Mouse (Mus musculus) hematopoietic stem cell, adult 5-6 weeks (primary cell): Measurements from ENCODE around the gene Raver2. TPM values are rescaled to one million over a fixed set of nuclear protein-coding genes. Genes with fewer than 3 reads are reported as not detected.

ENCODE experiments used
- ATAC-seq, 2 experiments: fragments of 125-278 bp in 1 of 2; replicated peaks in 1 of 2; 2 replicates each; pipeline ENCODE4 v1.8.0; 2016 to 2017; ENCODE audit warnings: inconsistent platforms in 2 of 2, mild to moderate bottlenecking in 2 of 2, moderate number of reproducible peaks in 2 of 2, low read depth in 1 of 2, moderate TSS enrichment in 1 of 2; ENCODE audit not compliant: low FRiP score in 2 of 2, poor library complexity in 2 of 2, severe bottlenecking in 2 of 2, insufficient read depth in 1 of 2, low TSS enrichment in 1 of 2
- total RNA-seq: library from RNA; stranded (forward); fragments of 172-1452, 232-1000 nt; gene quantifications from 2 replicates; pipeline ENCODE4 v1.2.3, GENCODE M21; 2017

Raver2 gene
- total RNA-seq, 1 experiment from 2014 or later: 5.8 TPM

DNA sequence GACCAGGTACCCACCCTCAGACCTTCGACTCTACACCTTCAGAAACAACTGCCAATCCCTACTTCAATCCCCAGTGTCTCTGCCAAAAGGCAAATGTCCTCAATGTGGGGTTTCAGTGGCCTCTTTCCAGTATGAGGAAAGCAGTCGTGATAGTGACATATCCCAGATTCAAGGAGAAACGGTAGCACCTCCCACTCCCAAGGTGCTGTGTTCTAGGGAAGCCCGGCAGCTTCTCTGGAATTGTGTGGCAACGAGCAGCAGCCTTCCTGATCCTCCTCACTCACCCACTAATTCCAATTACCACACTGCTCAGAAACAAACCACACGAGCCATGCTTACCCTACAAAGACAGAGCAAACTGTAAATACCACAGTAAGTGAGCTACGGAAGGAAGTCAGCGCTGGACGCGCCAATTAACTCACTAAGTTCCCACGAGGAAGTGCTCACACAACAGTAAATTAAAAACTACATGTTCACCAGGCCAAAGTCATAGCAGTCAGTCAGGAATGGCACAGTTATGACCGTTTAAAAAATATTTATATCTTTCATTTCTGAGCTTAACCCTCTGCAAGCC is 90.5 kb downstream of the Raver2 start:
- ATAC-seq: peak; percentile 68 to 80

- no peak for ATAC-seq
These were observed 92.0 kb downstream of the Raver2 start for GRCm38 (mm10) chr4:101160821-101161220.

DNA sequence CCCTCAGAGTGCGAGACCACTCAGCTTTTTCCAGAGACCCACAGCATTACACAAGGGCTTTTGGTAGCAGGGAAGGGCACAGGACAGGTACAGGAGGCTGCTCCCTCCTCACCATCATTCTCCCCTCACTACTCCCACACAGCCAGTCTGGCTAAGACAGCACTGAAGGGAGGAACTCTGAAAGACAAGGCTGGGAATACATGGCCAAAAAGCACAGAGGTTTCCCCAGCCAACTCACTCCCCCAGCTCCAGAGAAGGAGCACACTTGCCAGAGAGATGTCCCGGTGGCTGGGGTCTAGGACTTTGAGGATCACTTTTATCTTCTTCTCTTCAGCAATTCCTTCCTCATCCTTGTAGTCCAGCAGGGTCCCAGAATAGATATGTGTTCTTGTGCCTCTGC is 95.4 kb downstream of the Raver2 start:
- no peak for ATAC-seq

- ATAC-seq: no peak
These were observed 95.9 kb downstream of the Raver2 start for GRCm38 (mm10) chr4:101164673-101165072.

GRCm38 (mm10) chr4:101165776-101166175 is 97.0 kb downstream of the Raver2 start:
- ATAC-seq: no peak

- ATAC-seq: peak in 1 of 2 experiments; percentile 33; a peak in 2 of 4 replicates
These were observed 99.0 kb downstream of the Raver2 start for GRCm38 (mm10) chr4:101167777-101168176.

DNA sequence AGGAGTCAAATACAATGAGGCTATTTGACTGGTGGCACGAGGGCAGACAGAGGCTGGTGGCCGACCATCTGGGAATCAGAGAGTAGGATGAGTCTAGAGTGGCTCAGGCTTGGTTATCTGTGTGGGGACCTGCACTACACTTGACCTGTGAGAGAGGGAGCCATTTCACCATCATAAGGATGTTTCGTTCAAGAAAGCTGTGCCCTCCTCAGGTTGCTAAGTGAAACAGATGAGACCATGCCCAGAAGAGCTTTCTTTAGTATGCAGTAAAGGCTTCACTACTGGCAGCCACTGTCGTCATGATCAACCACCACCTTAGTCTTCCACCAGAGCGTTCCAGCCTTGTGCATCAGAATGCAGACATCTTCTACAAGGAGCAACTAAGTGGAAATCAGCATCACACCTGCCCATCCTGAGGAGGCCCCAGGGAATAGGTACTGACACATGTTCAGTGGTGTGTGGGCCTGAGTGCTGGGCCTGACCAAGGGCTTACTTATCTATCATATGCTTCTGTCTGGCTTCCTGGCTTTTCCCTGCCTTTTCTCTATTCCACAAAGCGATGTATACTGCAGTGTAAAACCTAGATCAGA is 99.5 kb downstream of the Raver2 start:
- ATAC-seq: peak; percentile 58 to 59

- ATAC-seq: peak; percentile 87 to 88
These were observed 104.0 kb downstream of the Raver2 start for GRCm38 (mm10) chr4:101172738-101173137.

DNA sequence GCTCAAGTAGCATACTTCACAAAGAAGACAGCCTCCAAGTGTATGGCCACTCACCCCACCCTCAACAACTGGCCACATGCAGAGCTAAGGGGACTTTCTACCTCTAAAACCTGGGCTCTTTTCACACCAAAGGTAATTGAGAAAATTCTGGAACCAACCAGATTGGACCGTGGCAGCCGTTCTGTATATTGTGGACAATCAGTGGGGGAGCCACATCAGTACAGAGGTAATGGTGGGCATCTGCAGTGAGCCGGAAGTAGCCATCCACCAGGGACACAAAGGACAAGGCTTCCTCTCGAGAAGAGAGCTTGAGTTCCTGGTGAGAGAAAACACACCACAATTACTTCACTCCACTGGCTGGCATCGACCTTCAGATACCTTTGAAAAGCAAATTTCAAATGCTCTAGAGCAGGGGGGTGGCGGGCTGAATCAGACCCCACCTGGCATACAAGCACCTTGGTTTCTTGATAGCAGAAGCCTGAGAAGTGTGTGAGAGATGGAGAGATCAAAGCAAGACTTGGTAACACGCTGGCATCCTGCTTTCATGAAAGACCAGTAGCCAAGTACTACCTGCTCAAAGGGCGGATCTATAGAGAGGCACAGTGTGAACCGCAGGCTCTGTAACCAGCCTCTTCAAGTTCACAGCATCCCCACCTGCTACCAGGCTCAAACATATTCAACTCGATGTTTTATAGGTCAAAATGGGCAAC is 106.3 kb downstream of the Raver2 start:
- ATAC-seq: no peak

- no peak; a peak in 1 of 4 replicates for ATAC-seq
These were observed 107.3 kb downstream of the Raver2 start for GRCm38 (mm10) chr4:101176123-101176522.

DNA sequence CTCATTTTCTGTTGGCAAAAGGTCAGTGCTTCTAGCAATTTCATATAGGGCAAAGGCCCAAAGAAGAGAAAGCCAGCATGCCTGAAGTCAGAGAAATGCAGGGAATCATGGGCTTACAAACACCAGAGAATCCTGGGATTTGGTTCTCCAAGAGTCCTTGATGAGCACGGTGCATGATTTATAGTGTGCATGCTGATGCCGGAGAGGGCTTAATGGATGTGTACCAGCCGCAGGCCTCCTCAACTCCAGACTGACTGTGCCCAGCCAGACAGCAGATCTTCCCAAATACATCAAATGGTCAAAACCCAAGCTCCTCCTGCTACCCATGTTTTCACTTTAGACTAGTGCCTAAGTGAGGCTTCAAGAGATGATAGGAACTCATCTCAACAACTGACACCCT is 109.0 kb downstream of the Raver2 start:
- no peak for ATAC-seq

DNA sequence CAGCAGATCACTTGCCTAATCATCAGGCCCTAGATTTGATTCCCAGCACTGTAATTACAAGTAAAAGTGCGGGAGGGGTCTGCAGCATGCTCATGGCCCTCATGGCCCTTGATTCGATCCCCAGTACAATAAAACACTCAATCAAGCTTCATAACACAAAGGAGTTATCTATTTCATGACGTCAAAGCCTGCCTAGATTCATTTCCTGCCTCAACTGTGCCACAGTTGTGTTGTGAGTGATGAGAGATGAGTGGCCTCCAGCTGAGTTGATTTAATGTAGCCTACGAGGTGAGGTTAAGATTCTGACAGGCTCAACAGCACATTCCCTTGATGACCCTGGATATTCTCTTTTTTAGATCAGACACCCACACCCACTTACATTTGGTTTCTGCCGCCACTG is 110.3 kb downstream of the Raver2 start:
- no peak for ATAC-seq

DNA sequence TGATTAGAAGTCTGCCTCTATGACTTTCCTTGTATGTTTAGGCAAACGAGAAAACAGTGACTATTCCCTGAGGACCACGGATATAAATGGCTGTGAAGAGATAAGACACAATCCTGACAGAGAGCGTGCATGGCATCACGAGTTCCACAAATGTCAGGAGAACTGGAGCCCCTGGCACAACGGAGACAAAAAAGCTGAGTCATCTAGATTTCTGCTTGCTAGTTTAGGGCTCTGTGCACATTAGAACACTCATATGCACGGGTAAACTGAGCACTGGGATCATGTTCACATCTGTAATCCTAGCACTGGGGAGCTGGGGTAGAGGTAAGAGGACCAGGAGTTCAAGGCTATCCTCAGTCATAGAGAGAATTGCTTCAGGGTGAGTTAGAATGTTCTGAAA is 111.1 kb downstream of the Raver2 start:
- ATAC-seq: no peak

- ATAC-seq: no peak
These were observed 111.9 kb downstream of the Raver2 start for GRCm38 (mm10) chr4:101180681-101181080.

DNA sequence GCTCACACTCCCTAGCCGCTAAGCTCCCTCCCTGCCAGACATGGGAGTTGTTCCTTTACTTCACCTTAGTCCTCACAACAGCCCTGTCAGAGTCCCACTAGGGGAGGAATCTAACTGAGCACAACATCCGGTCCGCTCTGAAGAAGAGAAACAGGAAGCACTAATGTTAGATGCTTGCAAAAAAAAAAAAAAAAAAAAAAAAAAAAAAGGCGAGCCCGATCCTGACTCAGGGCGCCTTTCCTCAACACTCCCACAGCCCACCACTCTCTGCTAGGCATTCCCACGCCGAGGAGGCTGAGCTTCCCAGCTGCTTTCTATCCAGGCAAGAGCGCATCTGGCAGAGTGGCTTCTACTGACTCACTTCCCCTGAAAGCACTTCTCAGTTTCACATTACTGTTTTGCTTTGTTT is 113.8 kb downstream of the Raver2 start:
- peak; percentile 72 to 81 for ATAC-seq

DNA sequence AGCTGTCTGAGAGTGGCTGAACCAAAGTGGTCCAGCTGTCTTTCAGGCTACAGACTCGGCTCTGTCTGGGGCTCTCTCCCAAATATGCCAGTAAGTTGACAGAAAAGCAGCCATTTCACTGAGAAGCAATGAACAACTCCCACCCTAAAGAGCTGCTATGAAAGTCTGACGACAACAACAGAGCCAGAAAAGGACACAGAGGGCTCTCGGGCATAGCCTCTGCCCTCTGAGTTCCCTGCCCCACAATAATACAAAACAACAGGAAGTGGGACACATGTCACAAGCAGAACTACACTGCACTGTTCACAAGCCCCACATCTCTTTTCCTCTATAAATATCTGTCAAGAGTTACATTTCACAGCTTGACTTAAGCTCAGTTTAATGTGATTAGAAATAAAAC is 116.4 kb downstream of the Raver2 start:
- no peak; a peak in 1 of 4 replicates for ATAC-seq

- no peak for ATAC-seq
These were observed 117.8 kb downstream of the Raver2 start for GRCm38 (mm10) chr4:101186591-101186990.

- ATAC-seq: peak; percentile 7; a peak in 1 of 4 replicates
These were observed 118.6 kb downstream of the Raver2 start for GRCm38 (mm10) chr4:101187381-101187780.
